Mouse (Mus musculus) megakaryocyte, adult 5-6 weeks (primary cell): ENCODE results near the gene Dap. TPM values are rescaled to one million over a fixed set of nuclear protein-coding genes. Genes with fewer than 3 reads are reported as not detected.

Source experiments
- ATAC-seq: 2 replicates; pipeline ENCODE4 v1.8.0; 2016; ENCODE audit warnings: mild to moderate bottlenecking, inconsistent platforms; ENCODE audit not compliant: poor library complexity, severe bottlenecking
- total RNA-seq, 2 experiments: library from RNA; stranded (forward) in 1 of 2; stranded (reverse) in 1 of 2; fragments of 153-499, 151-499 nt in 1 of 2; fragments of 221-1000, 200-1000 nt in 1 of 2; gene quantifications; 2 replicates each; pipeline versions ENCODE4 v1.2.3 to v1.2.4; 2015 to 2017

The Dap gene
- total RNA-seq, 2 experiments from 2014 or later = 63.1 to 91.4 TPM

GRCm38 (mm10) chr15:31296882-31297776 is 73.0 kb downstream of the Dap start:
- no peak for ATAC-seq

GRCm38 (mm10) chr15:31297777-31298137 is 73.6 kb downstream of the Dap start:
- ATAC-seq = no peak

DNA sequence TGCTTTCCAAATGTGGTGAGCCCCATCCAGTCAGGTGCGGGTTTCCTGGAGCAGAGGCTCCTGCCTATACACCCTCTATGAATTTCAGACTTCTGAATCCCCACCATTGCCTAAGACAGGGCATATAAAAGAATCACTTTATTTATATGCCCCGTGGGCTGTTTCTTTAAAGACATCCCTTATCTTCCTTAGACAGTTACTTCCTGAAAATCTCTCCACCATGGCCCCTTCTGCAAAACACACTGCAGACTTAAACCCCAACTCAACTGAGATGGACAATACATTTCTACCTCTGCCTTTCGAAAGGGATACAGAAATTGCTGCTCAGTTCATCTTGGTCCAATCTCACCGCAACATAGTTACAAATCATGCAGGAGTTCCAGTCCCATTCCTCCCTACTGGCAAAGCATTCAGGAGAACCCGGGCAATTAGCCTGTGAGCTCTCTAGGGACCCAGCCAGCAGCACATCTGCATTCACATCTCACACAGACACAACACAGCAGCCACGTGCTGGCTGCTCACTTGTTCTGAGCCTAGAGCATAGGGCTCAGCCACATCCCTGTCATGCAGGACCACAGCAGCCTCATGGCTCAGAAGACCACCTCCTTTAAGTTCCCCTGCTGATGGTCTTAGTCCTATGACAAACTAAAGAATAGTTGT is 75.3 kb downstream of the Dap start:
- ATAC-seq = no peak

GRCm38 (mm10) chr15:31302293-31302990 is 78.3 kb downstream of the Dap start:
- ATAC-seq = no peak

DNA sequence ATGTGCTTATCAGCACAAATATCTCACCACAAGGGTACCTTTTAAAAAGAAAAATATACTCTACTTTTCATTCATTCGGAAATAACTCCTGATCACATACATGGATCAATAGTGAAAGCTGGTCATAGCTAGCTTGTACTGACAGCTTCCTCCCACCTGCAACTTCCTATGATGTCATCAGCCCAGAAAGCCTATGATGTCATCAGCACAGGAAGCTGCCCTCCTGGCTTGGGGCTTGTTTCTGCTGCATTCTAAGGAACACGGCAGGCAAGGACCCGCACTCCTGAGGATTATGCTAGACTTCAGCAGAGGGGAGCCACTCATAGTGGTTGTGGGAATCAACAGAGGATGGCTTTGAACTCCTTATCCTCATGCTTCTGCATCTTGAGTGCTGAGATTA is 80.2 kb downstream of the Dap start:
- no peak for ATAC-seq

GRCm38 (mm10) chr15:31305181-31305580 is 81.1 kb downstream of the Dap start:
- no peak for ATAC-seq

- no peak for ATAC-seq
These were observed 82.6 kb downstream of the Dap start for GRCm38 (mm10) chr15:31306726-31307125.

DNA sequence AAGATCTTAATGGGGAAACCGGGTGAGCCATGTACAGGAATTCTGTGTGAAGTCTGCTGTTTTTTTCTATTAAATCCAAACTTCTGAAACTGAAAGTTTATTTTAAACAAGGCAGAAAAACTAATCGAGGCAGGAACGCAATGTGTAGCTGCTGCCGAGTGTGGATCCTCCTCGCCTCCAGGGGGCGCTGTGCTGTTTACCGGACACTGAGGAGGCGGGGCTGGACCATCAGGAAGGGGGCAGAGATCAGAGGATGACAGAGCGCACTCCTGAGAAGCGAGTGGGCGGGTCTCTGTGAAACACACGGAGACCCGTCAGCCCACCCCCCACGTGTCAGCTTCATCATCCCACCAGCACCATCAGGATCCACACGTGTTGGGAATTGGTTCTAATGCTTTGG is 85.4 kb downstream of the Dap start:
- ATAC-seq = peak; percentile 38; the same call in 1 of the 2 replicates

GRCm38 (mm10) chr15:31312001-31312400 is 87.9 kb downstream of the Dap start:
- no peak for ATAC-seq

GRCm38 (mm10) chr15:31315630-31316231 is 91.6 kb downstream of the Dap start:
- ATAC-seq = peak; percentile 87

DNA sequence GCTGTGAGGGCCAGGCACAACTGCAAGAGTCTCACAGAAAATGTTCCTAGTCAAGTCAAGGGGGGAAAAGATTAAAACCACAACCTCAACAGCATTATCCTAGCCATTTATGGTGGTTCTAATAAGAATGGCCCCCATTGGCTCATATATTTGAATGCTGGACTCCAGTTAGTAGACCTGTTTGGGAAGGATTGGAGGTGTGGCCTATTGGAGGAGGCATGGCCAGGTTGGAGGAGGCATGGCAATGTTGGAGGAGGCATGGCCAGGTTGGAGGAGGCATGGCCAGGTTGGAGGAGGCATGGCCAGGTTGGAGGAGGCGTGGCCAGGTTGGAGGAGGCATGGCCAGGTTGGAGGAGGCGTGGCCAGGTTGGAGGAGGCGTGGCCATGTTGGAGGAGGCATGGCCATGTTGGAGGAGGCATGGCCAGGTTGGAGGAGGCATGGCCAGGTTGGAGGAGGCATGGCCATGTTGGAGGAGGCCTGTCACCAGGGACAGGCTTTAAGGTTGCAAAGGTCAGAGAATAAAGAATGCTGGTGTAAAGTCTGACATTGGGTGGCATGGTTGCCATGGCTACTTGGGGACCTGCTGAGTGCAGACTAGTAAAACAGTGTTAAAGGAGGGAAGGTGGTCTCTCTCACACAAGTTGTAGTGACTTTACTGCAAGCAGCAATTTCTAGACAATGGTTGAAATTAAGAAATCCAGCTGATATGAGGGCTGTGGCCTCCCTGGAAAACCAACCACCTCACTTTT is 93.1 kb downstream of the Dap start:
- no peak for ATAC-seq

- ATAC-seq = no peak
These were observed 94.2 kb downstream of the Dap start for GRCm38 (mm10) chr15:31318158-31318955.

DNA sequence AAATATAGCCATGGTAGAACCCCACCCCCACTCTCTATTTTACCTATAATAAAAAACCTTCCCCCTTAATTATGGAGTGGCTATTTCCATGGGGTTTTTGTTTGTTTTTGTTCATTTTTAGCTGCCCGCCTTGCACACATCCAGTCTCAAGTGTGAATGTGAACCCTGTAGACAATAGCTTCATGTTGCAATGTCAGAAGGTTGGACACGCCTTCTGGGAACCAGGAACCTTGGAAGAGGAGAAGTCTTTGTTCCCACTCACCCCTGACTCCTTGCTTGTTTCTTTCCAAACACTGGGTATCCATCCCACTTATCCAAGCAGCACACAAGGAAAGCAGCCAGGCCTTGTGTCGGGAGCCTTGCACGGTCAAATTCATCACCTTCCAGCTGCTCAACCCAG is 94.9 kb downstream of the Dap start:
- ATAC-seq = no peak

GRCm38 (mm10) chr15:31320598-31321377 is 96.7 kb downstream of the Dap start:
- no peak for ATAC-seq

GRCm38 (mm10) chr15:31323684-31324083 is 99.6 kb downstream of the Dap start:
- peak; percentile 43; the same call in 1 of the 2 replicates for ATAC-seq
